Mouse (Mus musculus) thymus, adult 2 months (tissue): ENCODE results near the gene Aimp2.

ENCODE experiments used
- CTCF ChIP-seq: fragments of 200-500 bp; IDR thresholded peaks from 2 replicates; pipeline ENCODE4 v1.5.1; 2012; ENCODE audit warnings: mild to moderate bottlenecking, control low read depth, low read length, moderate library complexity, borderline replicate concordance; ENCODE audit not compliant: control insufficient read depth, poor library complexity, insufficient read depth; ENCODE audit errors: extremely low read depth
- POLR2A ChIP-seq: fragments of 200-500 bp; IDR thresholded peaks from 2 replicates; pipeline ENCODE4 v1.6.1; 2012; ENCODE audit warnings: mild to moderate bottlenecking, low read length, control low read depth, moderate library complexity; ENCODE audit not compliant: control insufficient read depth, poor library complexity, insufficient read depth; ENCODE audit errors: extremely low read depth

GRCm38 (mm10) chr5:143874571-143874970 lies 35.1 kb downstream of the Aimp2 start:
- TF ChIP-seq CTCF: no peak
- no peak for TF ChIP-seq POLR2A
